Mouse (Mus musculus): ENCODE measurements around the gene Cd151.

Gene Cd151

DNA sequence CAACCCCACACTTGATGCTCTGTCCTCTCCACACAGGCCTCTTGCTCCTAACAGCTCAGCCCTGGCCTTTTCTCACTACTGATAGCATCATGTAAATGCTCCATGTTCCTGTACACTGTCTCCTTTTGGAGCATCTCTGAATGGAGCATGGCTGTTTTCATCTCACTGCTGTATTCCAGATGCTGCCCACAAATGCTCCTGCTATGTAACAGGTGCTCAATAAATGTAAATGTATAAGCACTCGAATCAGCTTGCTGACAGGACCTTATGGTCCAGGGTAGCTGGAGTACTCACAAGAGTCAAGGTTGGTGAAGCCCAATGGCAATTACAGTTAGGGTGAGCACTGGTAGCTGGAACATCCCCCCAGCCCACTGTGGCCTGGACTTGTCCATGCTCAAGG is 4.0 kb downstream of the Cd151 start:
- peaks cover 1% of the 10 kb centered on the region for H3K36me3 ChIP-seq (ENCODE audit: control insufficient read depth, insufficient read depth, low read length, poor library complexity, severe bottlenecking)
- H3K27me3 ChIP-seq (ENCODE audit: control insufficient read depth, insufficient read depth, low read length, poor library complexity, severe bottlenecking), result no peaks in the 10 kb centered on the region
- DNase-seq (ENCODE audit: low read depth, low spot score), result no peak

DNA sequence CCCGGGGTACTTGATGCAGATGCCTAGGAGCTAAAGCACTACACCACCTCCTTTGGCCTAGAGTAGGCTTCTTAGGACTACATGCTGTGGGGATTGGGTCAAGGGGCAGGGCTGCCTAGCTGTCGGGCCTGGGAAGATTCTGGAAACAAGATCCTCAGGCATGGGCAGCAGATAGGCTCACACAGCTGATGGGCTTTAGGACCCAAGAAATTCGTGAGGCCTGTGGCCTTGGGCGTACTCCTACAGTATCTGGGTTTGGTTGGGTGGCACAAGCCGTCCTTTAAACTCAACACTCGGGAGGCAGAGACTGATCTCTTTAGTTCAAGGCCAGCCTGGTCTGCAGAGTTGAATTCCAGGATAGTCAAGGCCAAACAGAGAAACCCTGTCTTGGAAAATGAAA is 5.0 kb downstream of the Cd151 start:
- DNase-seq (ENCODE audit: low read depth, low spot score), result no peak

DNA sequence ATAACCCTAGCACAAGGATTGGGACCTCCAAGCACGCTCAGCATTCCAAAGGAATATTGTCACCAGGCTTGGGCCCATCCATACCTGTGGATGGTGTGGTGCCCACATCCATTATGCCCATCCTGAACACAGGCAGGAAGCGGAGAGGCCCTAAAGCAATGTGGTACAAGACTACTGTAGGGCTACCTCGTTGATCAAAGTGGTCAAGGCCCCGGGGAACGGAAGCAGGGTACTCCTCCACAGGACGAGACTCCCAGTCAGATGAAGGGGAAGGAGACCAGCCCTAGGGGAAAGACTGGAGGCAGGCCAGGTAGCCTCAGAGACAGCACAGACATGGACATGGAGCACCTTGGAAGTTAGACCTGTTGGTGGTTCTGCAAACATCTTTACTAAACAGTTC is 5.6 kb downstream of the Cd151 start:
- no peak for DNase-seq (ENCODE audit: low read depth, low spot score)
- Histone ChIP-seq H3K27me3 (ENCODE audit: control insufficient read depth, insufficient read depth, low read length, poor library complexity, severe bottlenecking) (no peaks in the 10 kb centered on the region), H3K36me3 (ENCODE audit: control insufficient read depth, insufficient read depth, low read length, poor library complexity, severe bottlenecking) (peaks cover 1% of the 10 kb centered on the region)

More for the DNA sequence above, 5.0 kb downstream of the Cd151 start:
- Histone ChIP-seq H3K27me3 (ENCODE audit: control insufficient read depth, insufficient read depth, low read length, poor library complexity, severe bottlenecking) (no peaks in the 10 kb centered on the region), H3K36me3 (ENCODE audit: control insufficient read depth, insufficient read depth, low read length, poor library complexity, severe bottlenecking) (peaks cover 1% of the 10 kb centered on the region)

DNA sequence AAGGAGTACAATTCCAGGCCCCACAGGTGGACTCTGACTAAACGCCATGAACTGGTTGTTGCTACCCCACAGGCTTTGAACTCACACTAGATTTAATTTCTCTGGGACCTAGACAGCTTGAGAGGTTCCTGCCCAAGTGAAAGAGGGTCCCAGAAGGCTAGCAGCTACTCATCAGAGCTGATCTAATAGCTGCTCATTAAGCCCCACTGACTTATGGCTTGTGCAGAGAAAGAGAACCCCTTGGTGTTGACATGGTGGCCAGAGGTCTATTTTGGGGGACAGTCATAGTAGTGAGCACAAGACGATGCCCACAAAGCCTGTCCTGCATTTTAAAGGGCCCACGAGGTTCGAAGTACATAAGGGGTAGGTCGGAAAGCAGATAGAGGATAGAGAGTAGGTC is 7.0 kb downstream of the Cd151 start:
- no peaks in the 10 kb centered on the region for H3K27me3 ChIP-seq (ENCODE audit: control insufficient read depth, insufficient read depth, low read length, poor library complexity, severe bottlenecking)
- H3K36me3 ChIP-seq (ENCODE audit: control insufficient read depth, insufficient read depth, low read length, poor library complexity, severe bottlenecking), result peaks cover 1% of the 10 kb centered on the region
- no peak for DNase-seq (ENCODE audit: low read depth, low spot score)

DNA sequence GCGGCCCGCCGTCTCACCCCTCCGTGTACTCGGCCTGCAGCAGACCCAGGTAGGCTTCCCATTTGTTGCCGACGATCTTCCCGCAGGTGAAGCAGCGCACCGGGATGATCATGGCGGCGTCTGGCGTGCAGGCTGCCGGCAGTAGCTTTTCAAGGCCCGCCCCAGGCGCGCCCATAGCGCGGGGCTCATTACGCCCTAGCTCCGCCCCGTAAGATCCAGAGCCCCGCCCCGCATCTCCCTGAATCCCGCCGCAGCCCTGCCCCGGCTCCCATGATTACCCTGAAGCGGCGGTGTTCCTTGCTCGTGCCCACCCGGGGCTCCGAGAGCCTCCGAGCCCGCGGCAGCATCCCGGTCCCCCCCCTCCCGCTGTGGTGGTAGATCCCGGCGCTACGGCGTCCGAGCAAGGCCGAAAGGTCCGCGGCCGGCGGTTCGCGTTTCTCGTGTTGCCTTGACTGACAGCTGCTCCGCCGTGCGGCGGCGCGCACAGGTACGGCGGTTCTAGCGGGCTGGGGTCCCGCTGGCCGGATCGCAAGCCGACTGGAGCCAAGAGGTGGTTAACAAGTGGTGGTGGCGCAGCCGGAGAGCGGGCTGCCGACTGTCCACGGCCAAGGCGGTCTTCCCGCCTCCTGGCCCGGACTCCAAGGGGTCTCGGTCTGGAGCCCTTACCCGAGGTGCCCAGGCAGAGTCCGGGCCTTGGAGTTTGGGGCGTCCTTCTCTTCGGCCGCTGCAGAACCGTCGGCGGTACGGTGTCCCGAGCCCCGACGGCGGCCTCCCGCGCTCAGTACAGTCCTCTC is 8.0 kb downstream of the Cd151 start, which contains the start of the genes Polr2l and Tspan4:
Gene Polr2l, minus strand, starts transcription at position 122 of the 794 bp plus-strand sequence.
Gene Tspan4, plus strand, starts transcription at position 230 of the 794 bp plus-strand sequence.
- no peaks in the 10 kb centered on the region for H3K27me3 ChIP-seq (ENCODE audit: control insufficient read depth, insufficient read depth, low read length, poor library complexity, severe bottlenecking)
- peak; percentile 88 for DNase-seq (ENCODE audit: low read depth, low spot score)
- H3K36me3 ChIP-seq (ENCODE audit: control insufficient read depth, insufficient read depth, low read length, poor library complexity, severe bottlenecking), result peaks cover 1% of the 10 kb centered on the region

DNA sequence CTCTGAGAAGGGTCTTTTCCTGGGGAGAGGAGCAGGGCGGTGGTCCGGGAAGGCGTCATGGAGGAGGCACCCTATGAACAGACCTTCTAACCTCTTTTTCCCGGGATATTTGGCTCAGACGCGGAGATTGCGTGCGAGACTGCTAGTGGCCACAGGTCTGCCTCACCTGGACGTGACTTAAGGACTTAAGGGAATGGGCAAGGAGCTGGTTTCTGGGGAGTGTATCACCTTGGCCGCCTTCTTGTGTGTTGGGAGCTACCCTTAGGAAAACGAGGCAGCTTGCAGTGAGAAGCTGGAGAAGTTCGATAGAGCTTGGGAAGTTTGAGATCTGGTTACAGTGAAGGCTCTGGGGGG is 8.6 kb downstream of the Cd151 start:
- DNase-seq (ENCODE audit: low read depth, low spot score), result no peak
- H3K36me3 ChIP-seq (ENCODE audit: control insufficient read depth, insufficient read depth, low read length, poor library complexity, severe bottlenecking), result no peaks in the 10 kb centered on the region; the same call in none of the 2 replicates
- H3K27me3 ChIP-seq (ENCODE audit: control insufficient read depth, insufficient read depth, low read length, poor library complexity, severe bottlenecking), result no peaks in the 10 kb centered on the region

DNA sequence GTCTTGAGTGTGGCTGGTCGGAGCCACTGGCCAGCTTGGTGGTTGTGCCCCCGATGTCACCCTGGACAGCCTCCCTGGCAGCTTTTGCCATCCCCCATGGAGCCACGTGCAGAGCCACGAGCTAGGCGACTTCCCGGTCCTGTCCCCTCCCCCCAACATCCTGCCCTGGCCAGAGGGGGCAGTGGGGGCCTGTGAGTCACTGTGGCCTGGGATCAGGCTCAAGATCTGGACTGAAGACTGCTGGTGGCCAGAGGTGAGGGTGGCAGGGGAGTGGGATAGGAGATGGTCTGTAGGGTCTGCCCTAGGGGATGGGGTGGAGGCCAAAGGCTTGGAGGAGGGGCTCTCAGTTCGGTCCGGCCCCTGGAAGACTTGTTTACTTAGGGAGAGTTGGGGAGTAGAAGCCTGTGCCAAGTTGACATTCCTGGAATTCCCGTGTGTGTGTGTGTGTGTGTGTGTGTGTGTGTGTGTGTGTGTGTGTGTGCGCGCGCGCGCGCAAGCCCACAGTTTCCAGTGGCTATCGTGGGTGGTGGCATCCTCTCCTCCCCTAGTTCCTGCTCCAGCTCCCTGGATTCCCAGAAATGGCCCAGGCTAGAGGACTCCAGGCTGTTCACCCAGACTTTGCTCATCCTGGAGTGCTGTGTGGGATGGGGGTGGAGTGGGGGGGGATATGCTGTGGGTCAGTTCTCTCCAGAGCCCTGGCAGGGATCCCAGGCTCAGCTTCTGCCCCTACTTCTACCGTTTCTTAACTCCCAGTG is 9.2 kb downstream of the Cd151 start:
- DNase-seq (ENCODE audit: low read depth, low spot score), result peak; percentile 34
- H3K27me3 ChIP-seq (ENCODE audit: control insufficient read depth, insufficient read depth, low read length, poor library complexity, severe bottlenecking), result no peaks in the 10 kb centered on the region
- no peaks in the 10 kb centered on the region for H3K36me3 ChIP-seq (ENCODE audit: control insufficient read depth, insufficient read depth, low read length, poor library complexity, severe bottlenecking)

DNA sequence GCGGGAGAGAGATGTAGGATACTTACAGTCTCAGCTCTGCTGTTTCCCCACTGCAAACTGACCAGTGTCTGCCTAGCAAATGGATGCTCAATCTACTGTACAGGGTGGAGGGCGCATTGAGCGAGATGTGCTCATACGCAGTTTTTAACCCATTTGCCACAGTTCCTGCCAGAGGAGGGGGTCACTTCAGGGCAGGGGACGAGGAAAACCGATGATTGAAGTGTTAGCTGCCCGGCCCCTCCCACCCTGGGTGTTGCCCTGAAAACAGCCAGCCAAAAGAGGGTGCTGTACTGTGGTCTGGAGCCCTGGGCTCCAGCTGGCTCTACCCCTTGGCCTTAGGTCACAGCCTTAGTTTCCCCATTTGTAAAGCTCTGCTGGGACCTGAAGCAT is 9.8 kb downstream of the Cd151 start:
- no peak for DNase-seq (ENCODE audit: low read depth, low spot score)
- Histone ChIP-seq H3K36me3 (ENCODE audit: control insufficient read depth, insufficient read depth, low read length, poor library complexity, severe bottlenecking) (no peaks in the 10 kb centered on the region), H3K27me3 (ENCODE audit: control insufficient read depth, insufficient read depth, low read length, poor library complexity, severe bottlenecking) (no peaks in the 10 kb centered on the region)

DNA sequence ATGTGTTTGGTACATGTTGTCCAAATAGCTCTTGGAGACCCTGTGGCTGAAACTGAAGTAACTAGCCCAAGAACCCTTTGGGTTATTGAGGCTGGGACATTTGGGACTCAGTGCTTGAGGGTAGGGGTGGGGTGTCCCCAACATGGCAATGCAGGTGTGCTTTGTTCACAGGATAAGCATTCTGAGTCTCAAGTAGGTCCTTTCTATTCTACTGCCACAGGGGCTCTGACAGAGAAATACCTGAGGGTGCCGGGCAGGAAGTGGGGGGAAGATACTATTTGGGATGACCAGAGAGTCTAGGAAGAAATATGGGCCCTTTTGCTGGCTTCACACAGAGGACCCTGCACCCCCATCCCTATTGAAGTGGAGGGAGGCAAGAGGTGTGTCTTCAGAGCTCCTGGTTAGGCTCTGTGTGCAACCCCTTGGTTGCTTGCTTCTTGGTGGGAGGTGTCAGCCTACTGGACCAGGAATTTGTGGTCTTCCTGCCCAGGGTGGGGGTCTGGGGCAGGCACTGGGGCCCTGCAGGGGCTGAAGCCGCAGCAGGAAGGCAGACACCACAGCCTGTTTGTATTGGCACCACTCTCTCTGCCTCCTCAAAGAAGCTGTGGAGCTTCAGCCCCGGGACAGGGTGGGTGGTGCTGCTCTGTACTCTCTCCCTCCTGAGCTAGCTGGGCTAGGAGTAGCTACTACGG is 10.5 kb downstream of the Cd151 start:
- no peak for DNase-seq (ENCODE audit: low read depth, low spot score)

DNA sequence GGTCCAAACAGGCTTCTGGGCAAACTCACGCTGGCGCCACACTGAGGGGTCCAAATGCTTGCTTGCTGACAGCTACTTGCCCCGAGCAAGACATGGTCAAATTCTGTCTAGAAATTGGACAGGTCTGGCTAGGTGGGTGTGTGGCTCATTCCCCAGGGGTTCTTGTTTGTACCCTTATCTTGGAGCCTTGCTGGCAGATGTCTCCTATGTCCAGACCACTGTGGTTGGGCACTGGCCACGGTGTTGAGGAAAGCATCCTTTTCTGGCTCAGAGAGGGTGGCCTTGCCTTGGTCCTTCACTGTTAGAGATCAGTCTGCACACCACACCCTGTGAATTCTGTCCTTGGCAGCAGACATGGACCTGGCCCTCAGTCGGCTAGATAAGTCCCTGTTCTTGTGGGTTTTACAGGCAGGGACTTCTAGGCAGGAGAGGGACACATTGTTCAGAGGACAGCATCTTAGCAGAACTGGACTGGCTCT is 11.1 kb downstream of the Cd151 start:
- DNase-seq (ENCODE audit: low read depth, low spot score), result no peak
- no peaks in the 10 kb centered on the region for H3K36me3 ChIP-seq (ENCODE audit: control insufficient read depth, insufficient read depth, low read length, poor library complexity, severe bottlenecking)

More for the DNA sequence above, 10.5 kb downstream of the Cd151 start:
- Histone ChIP-seq H3K36me3 (ENCODE audit: control insufficient read depth, insufficient read depth, low read length, poor library complexity, severe bottlenecking) (no peaks in the 10 kb centered on the region), H3K27me3 (ENCODE audit: control insufficient read depth, insufficient read depth, low read length, poor library complexity, severe bottlenecking) (no peaks in the 10 kb centered on the region)

DNA sequence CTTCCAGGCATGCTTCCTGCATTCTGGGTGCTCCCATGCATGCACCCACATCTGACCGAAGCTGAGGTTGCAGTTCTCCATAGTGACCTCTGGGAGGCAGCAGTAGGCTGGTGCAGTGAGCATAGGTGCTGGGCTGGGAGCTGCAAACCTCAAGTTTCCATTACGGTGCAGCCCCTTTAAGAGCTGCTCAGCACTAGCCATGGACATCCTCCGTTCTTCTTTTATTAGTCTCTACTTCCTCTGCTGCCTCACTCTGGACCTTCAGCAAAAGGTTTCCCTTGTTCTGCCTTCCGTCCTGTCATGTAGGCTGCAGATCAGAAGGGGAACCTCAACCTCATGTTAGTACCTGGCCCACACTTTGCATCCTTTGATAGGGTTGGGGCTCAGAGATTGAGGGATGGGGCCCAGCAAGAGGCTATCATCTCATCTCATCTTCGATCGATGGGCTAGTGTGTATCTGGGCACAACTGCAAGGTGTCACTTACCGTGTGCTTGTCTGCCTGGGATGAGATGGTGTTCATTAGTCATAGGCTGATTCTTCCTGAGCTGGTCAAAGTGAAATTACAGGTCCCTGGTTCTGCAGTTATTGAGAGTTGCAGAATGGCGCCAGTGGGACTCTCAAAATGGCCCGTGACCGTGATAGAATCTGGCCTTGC is 13.8 kb downstream of the Cd151 start:
- H3K36me3 ChIP-seq (ENCODE audit: control insufficient read depth, insufficient read depth, low read length, poor library complexity, severe bottlenecking), result no peaks in the 10 kb centered on the region
- no peaks in the 10 kb centered on the region for H3K27me3 ChIP-seq (ENCODE audit: control insufficient read depth, insufficient read depth, low read length, poor library complexity, severe bottlenecking)
- peak; percentile 95 for DNase-seq (ENCODE audit: low read depth, low spot score)

More for the DNA sequence above, 11.1 kb downstream of the Cd151 start:
- no peaks in the 10 kb centered on the region for H3K27me3 ChIP-seq (ENCODE audit: control insufficient read depth, insufficient read depth, low read length, poor library complexity, severe bottlenecking)

DNA sequence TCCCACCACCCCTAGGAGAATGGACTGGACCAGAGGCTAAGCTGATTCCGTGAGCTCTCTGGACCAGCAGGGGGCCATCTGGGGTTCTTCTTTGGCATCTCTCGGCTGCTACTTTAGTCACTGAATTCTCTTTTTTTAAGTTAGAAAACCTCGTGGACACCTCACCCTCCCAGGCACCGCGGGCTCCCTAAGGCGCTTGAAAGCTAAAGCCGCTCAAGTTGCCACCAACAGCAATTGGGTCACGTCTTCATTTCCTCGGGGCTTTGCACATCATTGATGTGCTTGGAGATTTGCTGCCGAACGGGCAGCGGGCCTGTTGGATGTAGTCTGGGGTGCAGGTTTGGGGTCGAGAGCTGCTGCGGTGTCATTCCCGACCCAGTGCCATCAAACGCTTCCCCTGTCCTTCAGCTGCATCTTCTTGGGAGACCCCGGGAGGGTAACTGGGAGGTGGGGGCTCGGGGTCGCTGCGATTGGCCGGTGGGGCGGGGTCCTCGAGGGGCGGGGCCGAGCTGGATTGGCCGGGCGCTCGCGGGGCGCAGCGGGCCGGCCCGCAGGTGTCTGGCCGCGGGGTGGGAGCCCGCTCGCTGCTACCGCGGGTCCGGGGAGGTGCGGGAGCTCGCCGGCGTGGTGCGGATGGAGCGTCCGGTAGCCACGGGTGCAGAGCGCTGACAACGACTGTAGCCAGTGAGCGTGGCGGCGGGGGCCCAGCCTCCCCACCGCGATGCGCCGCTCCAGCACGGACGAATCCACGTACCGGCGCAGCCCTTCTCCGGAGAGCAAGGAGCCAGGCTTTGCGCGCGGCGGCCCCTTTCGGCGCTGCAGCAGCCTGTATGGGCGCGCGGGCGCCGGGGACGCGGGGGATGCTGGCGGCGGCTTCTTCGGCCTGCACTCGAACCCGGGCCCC is 14.6 kb downstream of the Cd151 start:
- DNase-seq (ENCODE audit: low read depth, low spot score), result peak; percentile 68
- Histone ChIP-seq H3K27me3 (ENCODE audit: control insufficient read depth, insufficient read depth, low read length, poor library complexity, severe bottlenecking) (no peaks in the 10 kb centered on the region), H3K36me3 (ENCODE audit: control insufficient read depth, insufficient read depth, low read length, poor library complexity, severe bottlenecking) (no peaks in the 10 kb centered on the region)

DNA sequence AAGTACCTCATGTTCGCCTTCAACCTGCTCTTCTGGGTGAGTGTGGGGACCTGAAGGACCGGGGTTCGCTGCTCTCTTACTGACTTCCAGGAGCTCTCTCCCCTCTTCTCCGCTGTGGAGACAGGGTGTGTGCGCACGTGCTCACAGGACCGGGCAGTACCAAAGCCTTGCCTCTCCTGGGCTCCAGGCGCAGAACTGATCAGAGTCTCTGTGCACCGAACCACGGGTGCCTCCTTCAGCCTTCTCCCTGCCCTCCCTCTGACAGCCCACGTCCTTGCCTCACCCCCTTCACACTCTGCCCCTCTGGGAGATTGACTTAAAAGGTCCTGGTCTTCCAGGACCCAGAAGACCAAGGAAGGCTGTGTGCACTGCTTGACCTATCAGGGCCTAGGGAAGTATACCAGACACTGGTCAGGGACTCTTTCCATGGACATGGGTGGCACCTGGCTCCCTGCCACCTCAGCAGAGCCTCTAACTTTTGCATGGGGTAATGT is 15.4 kb downstream of the Cd151 start:
- DNase-seq (ENCODE audit: low read depth, low spot score), result no peak
- H3K27me3 ChIP-seq (ENCODE audit: control insufficient read depth, insufficient read depth, low read length, poor library complexity, severe bottlenecking), result no peaks in the 10 kb centered on the region
- no peaks in the 10 kb centered on the region for H3K36me3 ChIP-seq (ENCODE audit: control insufficient read depth, insufficient read depth, low read length, poor library complexity, severe bottlenecking)

Data from splenic B cell, adult 2 months (primary cell).